Mouse (Mus musculus) thymus, adult 2 months (tissue): Measurements from ENCODE around the gene Syne1.

Source experiments
- CTCF ChIP-seq: fragments of 200-500 bp; IDR thresholded peaks from 2 replicates; pipeline ENCODE4 v1.5.1; 2012; ENCODE audit warnings: mild to moderate bottlenecking, control low read depth, low read length, moderate library complexity, borderline replicate concordance; ENCODE audit not compliant: control insufficient read depth, poor library complexity, insufficient read depth; ENCODE audit errors: extremely low read depth
- POLR2A ChIP-seq: fragments of 200-500 bp; IDR thresholded peaks from 2 replicates; pipeline ENCODE4 v1.6.1; 2012; ENCODE audit warnings: mild to moderate bottlenecking, low read length, control low read depth, moderate library complexity; ENCODE audit not compliant: control insufficient read depth, poor library complexity, insufficient read depth; ENCODE audit errors: extremely low read depth

DNA sequence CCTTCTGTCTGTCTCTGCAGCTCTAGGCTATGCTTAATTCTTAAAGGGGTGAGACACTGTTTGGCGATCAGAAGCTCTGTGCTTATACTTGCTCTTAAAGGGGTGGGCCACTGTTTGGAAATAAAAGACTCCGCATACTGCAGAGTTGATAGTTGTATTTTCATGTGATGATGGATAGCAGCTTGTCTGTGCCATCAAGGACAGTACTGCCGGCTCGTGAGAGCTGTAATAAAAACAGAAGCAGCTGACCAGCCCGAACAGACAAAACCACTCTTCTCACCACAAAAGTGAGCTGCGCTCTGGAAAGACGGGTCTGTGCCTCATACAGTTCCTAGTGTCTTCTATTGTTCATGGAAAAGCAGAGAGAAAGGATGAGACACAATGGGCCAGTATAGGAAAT, 580.1 kb downstream of the Syne1 start:
- no peak for TF ChIP-seq CTCF
- TF ChIP-seq POLR2A, result no peak
